In the genomic region with DNA sequence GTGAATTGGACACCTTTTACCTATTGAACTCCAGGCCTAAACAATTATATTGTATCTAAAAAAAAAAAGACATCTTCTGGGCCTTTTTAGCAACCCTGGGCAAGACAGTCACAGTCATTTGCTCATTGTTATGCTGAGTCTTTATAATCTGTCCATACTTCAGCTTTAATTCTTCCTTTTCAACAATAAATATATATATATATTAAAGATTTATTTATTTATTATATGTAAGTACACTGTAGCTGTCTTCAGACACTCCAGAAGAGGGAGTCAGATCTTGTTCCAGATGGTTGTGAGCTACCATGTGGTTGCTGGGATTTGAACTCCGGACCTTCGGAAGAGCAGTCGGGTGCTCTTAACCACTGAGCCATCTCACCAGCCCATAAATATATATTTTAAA, we compare ENCODE assay signal across 9 mouse cellular contexts. TPM values are rescaled to one million over a fixed set of nuclear protein-coding genes. Genes with fewer than 3 reads are reported as not detected.
DNase-seq lines count a peak whose midpoint lies in the region; ATAC-seq and TF ChIP-seq lines count a peak whose summit lies in the region.
"Not testable (repeated sequence)": the region's sequence is repeated elsewhere in the genome, so short reads cannot be mapped to it uniquely, and the experiment has no call there.
"Had no signal": no experiment of that assay in that cellular context is flagged by ENCODE, and none has a peak within 500 bp of the region (broad histone marks: within the 10 kb centered on the region; RNA-seq: fewer than 3 reads in every experiment).

No protein-coding gene starts in this region.

- TF ChIP-seq EP300 in liver, embryonic 14.5 days (IDR thresholded peaks at IDR 0.05; ENCODE audit: low read depth): not testable (repeated sequence)

- H3K27me3 ChIP-seq in erythroblast, embryonic 14.5 days (ENCODE audit: control insufficient read depth); heart, embryonic 11.5 days (ENCODE audit: control insufficient read depth, insufficient read depth, low read length); hindbrain, embryonic 13.5 days; kidney, postnatal 0 days (ENCODE audit: insufficient read depth, low read length); liver, embryonic 14.5 days (ENCODE audit: control insufficient read depth, insufficient read depth, low read length); midbrain, embryonic 12.5 days; stomach, embryonic 16.5 days (ENCODE audit: control insufficient read depth, insufficient read depth, low read length): not testable (repeated sequence)

- ATAC-seq in heart, embryonic 11.5 days (replicated peaks; ENCODE audit: insufficient number of reproducible peaks, low FRiP score, low TSS enrichment); hindbrain, embryonic 13.5 days (ENCODE audit: low FRiP score); kidney, postnatal 0 days (replicated peaks; ENCODE audit: low FRiP score, low read depth); liver, embryonic 14.5 days (ENCODE audit: insufficient read depth); midbrain, embryonic 12.5 days (ENCODE audit: low FRiP score, low read depth); stomach, embryonic 16.5 days (ENCODE audit: insufficient read depth, low FRiP score): not testable (repeated sequence)

- DNase-seq in kidney, postnatal 0 days (ENCODE audit: low spot score); liver, embryonic 14.5 days (ENCODE audit: low read depth in 3 of 3, low spot score in 3 of 3): not testable (repeated sequence)

- H3K4me3 ChIP-seq in bone marrow macrophage, adult 2 months (ENCODE audit: insufficient read depth, low read length): peak overlapping the region; percentile 65; the same call in 1 of the 2 replicates
- peak overlapping the region; percentile 95 for H3K4me3 ChIP-seq in erythroblast, embryonic 14.5 days (replicated peaks)
- H3K4me3 ChIP-seq in heart, embryonic 11.5 days (ENCODE audit: low read depth, low read length); kidney, postnatal 0 days (replicated peaks; ENCODE audit: low read depth, low read length): not testable (repeated sequence)
- peak overlapping the region; percentile 53; the same call in 1 of the 2 replicates for H3K4me3 ChIP-seq in hindbrain, embryonic 13.5 days
- peak overlapping the region; percentile 72 to 88 for H3K4me3 ChIP-seq in liver, embryonic 14.5 days (ENCODE audit: insufficient read depth in 1 of 2, low read depth in 2 of 2, low read length in 2 of 2)
- H3K4me3 ChIP-seq in midbrain, embryonic 12.5 days: 0 out of 2 replicates have a peak overlapping the region, but pooled peaks have one; percentile 62
- peak overlapping the region; percentile 83 for H3K4me3 ChIP-seq in stomach, embryonic 16.5 days (replicated peaks; ENCODE audit: low read length)

- not testable (repeated sequence) for H3K27ac ChIP-seq in bone marrow macrophage, adult 2 months (ENCODE audit: insufficient read depth, low read depth, low read length); heart, embryonic 11.5 days (ENCODE audit: low read depth, low read length); hindbrain, embryonic 13.5 days; kidney, postnatal 0 days; liver, embryonic 14.5 days; midbrain, embryonic 12.5 days (replicated peaks); stomach, embryonic 16.5 days (ENCODE audit: low read length)

- not testable (repeated sequence) for H3K9ac ChIP-seq in heart, embryonic 11.5 days (ENCODE audit: low read depth, low read length); kidney, postnatal 0 days (ENCODE audit: low read depth, low read length); liver, embryonic 14.5 days (replicated peaks); midbrain, embryonic 12.5 days (replicated peaks); stomach, embryonic 16.5 days (ENCODE audit: low read length)
- H3K9ac ChIP-seq in hindbrain, embryonic 13.5 days: peak overlapping the region; percentile 24; the same call in 1 of the 2 replicates

- TF ChIP-seq CTCF in bone marrow macrophage, adult 2 months (IDR thresholded peaks at IDR 0.05; ENCODE audit: low read depth, low read length); kidney, postnatal 0 days (IDR thresholded peaks at IDR 0.05; ENCODE audit: low read depth); liver, embryonic 14.5 days (IDR thresholded peaks at IDR 0.05; ENCODE audit: low read depth): not testable (repeated sequence)

- H3K4me2 ChIP-seq in heart, embryonic 11.5 days: peak overlapping the region; percentile 94; the same call in 1 of the 2 replicates
- H3K4me2 ChIP-seq in hindbrain, embryonic 13.5 days: peak overlapping the region; percentile 90
- H3K4me2 ChIP-seq in kidney, postnatal 0 days (ENCODE audit: low read length): peak overlapping the region; percentile 67
- peak overlapping the region; percentile 88 for H3K4me2 ChIP-seq in liver, embryonic 14.5 days (ENCODE audit: low read depth)
- peak overlapping the region; percentile 82 for H3K4me2 ChIP-seq in midbrain, embryonic 12.5 days (replicated peaks)
- peak overlapping the region; percentile 77 for H3K4me2 ChIP-seq in stomach, embryonic 16.5 days (ENCODE audit: low read depth, low read length)

- H3K4me1 ChIP-seq in bone marrow macrophage, adult 2 months (ENCODE audit: control insufficient read depth, insufficient read depth, low read length); liver, embryonic 14.5 days (replicated peaks; ENCODE audit: control insufficient read depth in 2 of 2, insufficient read depth in 2 of 2, low read length in 1 of 2): not testable (repeated sequence)
- peaks cover 39% of the 10 kb centered on the region for H3K4me1 ChIP-seq in erythroblast, embryonic 14.5 days (ENCODE audit: control insufficient read depth)
- H3K4me1 ChIP-seq in heart, embryonic 11.5 days (ENCODE audit: control insufficient read depth, insufficient read depth, low read length): peaks cover 19% of the 10 kb centered on the region
- peaks cover 17% of the 10 kb centered on the region for H3K4me1 ChIP-seq in hindbrain, embryonic 13.5 days (replicated peaks)
- H3K4me1 ChIP-seq in kidney, postnatal 0 days (replicated peaks; ENCODE audit: insufficient read depth, low read length): peaks cover 13% of the 10 kb centered on the region; the same call in 1 of the 2 replicates
- H3K4me1 ChIP-seq in midbrain, embryonic 12.5 days: peaks cover 30% of the 10 kb centered on the region
- H3K4me1 ChIP-seq in stomach, embryonic 16.5 days (ENCODE audit: control insufficient read depth, insufficient read depth, low read length): peaks cover 14% of the 10 kb centered on the region

- H3K9me3 ChIP-seq in erythroblast, embryonic 14.5 days (ENCODE audit: control insufficient read depth, low read length); heart, embryonic 11.5 days (replicated peaks; ENCODE audit: control insufficient read depth, low read length); hindbrain, embryonic 13.5 days; kidney, postnatal 0 days (replicated peaks; ENCODE audit: low read length); liver, embryonic 14.5 days (ENCODE audit: control insufficient read depth, low read length); midbrain, embryonic 12.5 days; stomach, embryonic 16.5 days (replicated peaks; ENCODE audit: control insufficient read depth, low read length): not testable (repeated sequence)

- TF ChIP-seq POLR2A in bone marrow macrophage, adult 2 months (IDR thresholded peaks at IDR 0.05; ENCODE audit: borderline replicate concordance, low read depth, low read length): not testable (repeated sequence)

- WGBS in heart, embryonic 11.5 days (ENCODE audit: insufficient replicate concordance): 96% methylated on average over 3 of the region's 3 CpGs
- 99% methylated on average over 3 of the region's 3 CpGs for WGBS in hindbrain, embryonic 13.5 days
- WGBS in kidney, postnatal 0 days: 97% methylated on average over 3 of the region's 3 CpGs
- WGBS in liver, embryonic 14.5 days (ENCODE audit: insufficient replicate concordance): 92% methylated on average over 3 of the region's 3 CpGs
- 96% methylated on average over 3 of the region's 3 CpGs for WGBS in midbrain, embryonic 12.5 days
- 98% methylated on average over 3 of the region's 3 CpGs for WGBS in stomach, embryonic 16.5 days

- peaks cover 50% of the 10 kb centered on the region for H3K36me3 ChIP-seq in erythroblast, embryonic 14.5 days (ENCODE audit: control insufficient read depth)
- not testable (repeated sequence) for H3K36me3 ChIP-seq in heart, embryonic 11.5 days (ENCODE audit: control insufficient read depth, insufficient read depth, low read length); hindbrain, embryonic 13.5 days; kidney, postnatal 0 days (ENCODE audit: insufficient read depth, low read length); stomach, embryonic 16.5 days (ENCODE audit: control insufficient read depth, insufficient read depth, low read length)
- peaks cover 17% of the 10 kb centered on the region for H3K36me3 ChIP-seq in liver, embryonic 14.5 days (replicated peaks; ENCODE audit: control insufficient read depth, insufficient read depth, low read depth)
- H3K36me3 ChIP-seq in midbrain, embryonic 12.5 days: peaks cover 30% of the 10 kb centered on the region

RNA-seq across cellular contexts. Expression of gene Troap, which starts 1.6 kb away (rescaled TPM):
- polyA plus RNA-seq in bone marrow macrophage, adult 2 months (2012; ENCODE audit: insufficient read depth, insufficient read length, missing spikeins): 15.6 and 18.3 TPM in 2 replicates
- 17.1 and 18.1 TPM in 2 replicates for polyA plus RNA-seq in erythroblast, embryonic 14.5 days (2012)
- polyA plus RNA-seq in heart, embryonic 11.5 days (2014; fragmentation: Nextera tagmentation; extraction: Ambion mirVana): 21.1 and 22.0 TPM in 2 replicates
- 8.4 and 10.0 TPM in 2 replicates for polyA plus RNA-seq in hindbrain, embryonic 13.5 days (2015; fragmentation: Nextera tagmentation; extraction: Ambion mirVana)
- polyA plus RNA-seq in kidney, postnatal 0 days (2015; fragmentation: Nextera tagmentation; extraction: Ambion mirVana): 11.4 and 11.5 TPM in 2 replicates
- polyA plus RNA-seq in liver, embryonic 14.5 days (2012; rRNA removed): 14.3 and 15.7 TPM in 2 replicates
- 11.1 and 12.1 TPM in 2 replicates for polyA plus RNA-seq in liver, embryonic 14.5 days (2014; fragmentation: Nextera tagmentation; extraction: Ambion mirVana)
- 33.2 and 38.3 TPM in 2 replicates for polyA plus RNA-seq in midbrain, embryonic 12.5 days (2016; fragmentation: Nextera tagmentation; extraction: Ambion mirVana)
- 25.6 and 26.4 TPM in 2 replicates for polyA plus RNA-seq in stomach, embryonic 16.5 days (2015; fragmentation: Nextera tagmentation; extraction: Ambion mirVana)

RNA-seq across cellular contexts. Expression of gene C1ql4, which starts 11.6 kb away (rescaled TPM):
- polyA plus RNA-seq in bone marrow macrophage, adult 2 months (2012; ENCODE audit: insufficient read depth, insufficient read length, missing spikeins): not detected in 2 replicates
- not detected in 2 replicates for polyA plus RNA-seq in erythroblast, embryonic 14.5 days (2012)
- polyA plus RNA-seq in heart, embryonic 11.5 days (2014; fragmentation: Nextera tagmentation; extraction: Ambion mirVana): 0.20 and 0.27 TPM in 2 replicates
- polyA plus RNA-seq in hindbrain, embryonic 13.5 days (2015; fragmentation: Nextera tagmentation; extraction: Ambion mirVana): 5.6 and 11.8 TPM in 2 replicates
- polyA plus RNA-seq in kidney, postnatal 0 days (2015; fragmentation: Nextera tagmentation; extraction: Ambion mirVana): 1.3 TPM in 2 replicates
- not detected in 2 replicates for polyA plus RNA-seq in liver, embryonic 14.5 days (2012; rRNA removed)
- polyA plus RNA-seq in liver, embryonic 14.5 days (2014; fragmentation: Nextera tagmentation; extraction: Ambion mirVana): not detected in 2 replicates
- 18.2 and 19.9 TPM in 2 replicates for polyA plus RNA-seq in midbrain, embryonic 12.5 days (2016; fragmentation: Nextera tagmentation; extraction: Ambion mirVana)
- not detected in 2 replicates for polyA plus RNA-seq in stomach, embryonic 16.5 days (2015; fragmentation: Nextera tagmentation; extraction: Ambion mirVana)
- polyA plus RNA-seq: activated CD4-positive, CD25-positive, alpha-beta regulatory T cell, adult 4 months had no signal

RNA-seq across cellular contexts. Expression of gene Dnajc22, which starts 17.0 kb away (rescaled TPM):
- not detected in 2 replicates for polyA plus RNA-seq in bone marrow macrophage, adult 2 months (2012; ENCODE audit: insufficient read depth, insufficient read length, missing spikeins)
- 0.02 TPM in 1 of 2 replicates, not detected in the other for polyA plus RNA-seq in erythroblast, embryonic 14.5 days (2012)
- polyA plus RNA-seq in heart, embryonic 11.5 days (2014; fragmentation: Nextera tagmentation; extraction: Ambion mirVana): 0.96 and 1.7 TPM in 2 replicates
- polyA plus RNA-seq in hindbrain, embryonic 13.5 days (2015; fragmentation: Nextera tagmentation; extraction: Ambion mirVana): 1.3 and 1.6 TPM in 2 replicates
- polyA plus RNA-seq in kidney, postnatal 0 days (2015; fragmentation: Nextera tagmentation; extraction: Ambion mirVana): 8.8 TPM in 2 replicates
- 11.4 and 12.1 TPM in 2 replicates for polyA plus RNA-seq in liver, embryonic 14.5 days (2012; rRNA removed)
- polyA plus RNA-seq in liver, embryonic 14.5 days (2014; fragmentation: Nextera tagmentation; extraction: Ambion mirVana): 10.9 and 11.6 TPM in 2 replicates
- polyA plus RNA-seq in midbrain, embryonic 12.5 days (2016; fragmentation: Nextera tagmentation; extraction: Ambion mirVana): 1.9 and 2.2 TPM in 2 replicates
- polyA plus RNA-seq in stomach, embryonic 16.5 days (2015; fragmentation: Nextera tagmentation; extraction: Ambion mirVana): 14.1 TPM in 2 replicates
- polyA plus RNA-seq: activated CD4-positive, CD25-positive, alpha-beta regulatory T cell, adult 4 months had no signal

RNA-seq across cellular contexts. Expression of gene Prph, which starts 21.0 kb away (rescaled TPM):
- not detected in 2 replicates for polyA plus RNA-seq in bone marrow macrophage, adult 2 months (2012; ENCODE audit: insufficient read depth, insufficient read length, missing spikeins)
- not detected in 2 replicates for polyA plus RNA-seq in erythroblast, embryonic 14.5 days (2012)
- 0.09 and 0.59 TPM in 2 replicates for polyA plus RNA-seq in heart, embryonic 11.5 days (2014; fragmentation: Nextera tagmentation; extraction: Ambion mirVana)
- 62.4 and 78.7 TPM in 2 replicates for polyA plus RNA-seq in hindbrain, embryonic 13.5 days (2015; fragmentation: Nextera tagmentation; extraction: Ambion mirVana)
- polyA plus RNA-seq in kidney, postnatal 0 days (2015; fragmentation: Nextera tagmentation; extraction: Ambion mirVana): 0.26 and 0.82 TPM in 2 replicates
- polyA plus RNA-seq in liver, embryonic 14.5 days (2012; rRNA removed): 1.1 and 1.2 TPM in 2 replicates
- 0.32 and 0.53 TPM in 2 replicates for polyA plus RNA-seq in liver, embryonic 14.5 days (2014; fragmentation: Nextera tagmentation; extraction: Ambion mirVana)
- 5.4 and 8.1 TPM in 2 replicates for polyA plus RNA-seq in midbrain, embryonic 12.5 days (2016; fragmentation: Nextera tagmentation; extraction: Ambion mirVana)
- 24.4 and 25.4 TPM in 2 replicates for polyA plus RNA-seq in stomach, embryonic 16.5 days (2015; fragmentation: Nextera tagmentation; extraction: Ambion mirVana)
- polyA plus RNA-seq: activated CD4-positive, CD25-positive, alpha-beta regulatory T cell, adult 4 months had no signal

RNA-seq across cellular contexts. Expression of gene Tuba1c, which starts 46.3 kb away (rescaled TPM):
- polyA plus RNA-seq in bone marrow macrophage, adult 2 months (2012; ENCODE audit: insufficient read depth, insufficient read length, missing spikeins): 134 and 173 TPM in 2 replicates
- polyA plus RNA-seq in erythroblast, embryonic 14.5 days (2012): 12.6 and 20.7 TPM in 2 replicates
- 167 and 169 TPM in 2 replicates for polyA plus RNA-seq in heart, embryonic 11.5 days (2014; fragmentation: Nextera tagmentation; extraction: Ambion mirVana)
- polyA plus RNA-seq in hindbrain, embryonic 13.5 days (2015; fragmentation: Nextera tagmentation; extraction: Ambion mirVana): 28.1 and 28.2 TPM in 2 replicates
- polyA plus RNA-seq in kidney, postnatal 0 days (2015; fragmentation: Nextera tagmentation; extraction: Ambion mirVana): 170 and 178 TPM in 2 replicates
- 273 and 373 TPM in 2 replicates for polyA plus RNA-seq in liver, embryonic 14.5 days (2012; rRNA removed)
- 277 and 278 TPM in 2 replicates for polyA plus RNA-seq in liver, embryonic 14.5 days (2014; fragmentation: Nextera tagmentation; extraction: Ambion mirVana)
- 73.7 and 79.3 TPM in 2 replicates for polyA plus RNA-seq in midbrain, embryonic 12.5 days (2016; fragmentation: Nextera tagmentation; extraction: Ambion mirVana)
- 196 and 209 TPM in 2 replicates for polyA plus RNA-seq in stomach, embryonic 16.5 days (2015; fragmentation: Nextera tagmentation; extraction: Ambion mirVana)
